Mouse (Mus musculus): ENCODE results near the gene Tas2r136. TPM values are rescaled to one million over a fixed set of nuclear protein-coding genes. Genes with fewer than 3 reads are reported as not detected.

Gene Tas2r136
- not detected in 2 replicates for polyA plus RNA-seq (2015; fragmentation: Nextera tagmentation; extraction: Ambion mirVana)

DNA sequence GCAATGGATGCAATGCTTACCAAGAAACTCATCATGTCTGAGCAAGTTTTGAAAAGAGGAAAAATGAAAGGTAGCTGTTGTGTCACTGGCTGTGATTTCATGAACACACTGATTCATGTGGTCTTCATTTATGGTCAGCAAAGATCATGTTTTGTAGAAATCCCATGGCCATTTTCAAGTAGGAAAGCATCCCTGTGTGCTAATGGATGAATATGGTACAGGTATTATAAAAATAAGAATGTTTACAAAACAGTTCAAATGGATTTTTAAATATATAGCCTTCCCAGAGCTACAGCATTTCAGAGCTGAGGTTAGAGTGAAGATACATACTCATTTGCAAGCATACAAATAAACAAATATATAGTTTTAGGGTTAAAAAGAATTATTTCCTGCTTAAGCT is at the start of gene Tas2r136:
Gene Tas2r136, minus strand, starts transcription at position 101 of the 400 bp plus-strand sequence.
- Histone ChIP-seq H3K4me2 (no peak within 1 kb of the TSS), H3K4me3 (no peak within 1 kb of the TSS), H3K9me3 (no peaks in the 10 kb centered on the region), H3K4me1 (no peaks in the 10 kb centered on the region), H3K27ac (no peak within 1 kb of the TSS), H3K27me3 (replicated peaks) (no peaks in the 10 kb centered on the region), H3K36me3 (replicated peaks) (no peaks in the 10 kb centered on the region), H3K9ac (no peak within 1 kb of the TSS)
- ATAC-seq (replicated peaks) = no peak

DNA sequence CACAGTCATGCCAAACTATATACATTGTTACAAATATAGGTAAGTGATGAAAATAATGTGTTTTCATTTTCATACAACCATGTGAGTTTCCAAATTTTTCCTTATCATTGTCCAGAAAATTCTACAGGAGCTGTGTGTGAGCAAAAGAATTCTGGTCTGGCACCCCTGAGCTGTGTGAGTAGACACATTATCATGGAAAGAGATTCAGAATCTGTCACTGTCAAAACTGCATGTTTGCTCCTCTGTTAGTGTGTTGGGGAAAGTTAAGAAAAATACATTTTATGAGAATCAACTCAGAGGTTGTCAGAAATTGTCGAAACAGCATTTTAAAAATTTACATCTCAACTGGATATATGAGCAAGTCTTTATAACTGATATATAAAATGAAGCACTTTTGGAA is 24.6 kb upstream of the Tas2r136 start, which contains the start of gene Tas2r117:
Gene Tas2r117, plus strand, starts transcription at position 301 of the 400 bp plus-strand sequence.
- H3K9me3 ChIP-seq = no peaks in the 10 kb centered on the region
- no peak for ATAC-seq (replicated peaks)
- no peak within 1 kb of the TSS for H3K9ac ChIP-seq
- WGBS = 85% methylated on average over 1 of the region's 1 CpGs
- no peak within 1 kb of the TSS for H3K27ac ChIP-seq
- H3K36me3 ChIP-seq (replicated peaks) = no peaks in the 10 kb centered on the region
- H3K4me3 ChIP-seq = no peak within 1 kb of the TSS
- H3K27me3 ChIP-seq (replicated peaks) = no peaks in the 10 kb centered on the region
- no peak within 1 kb of the TSS for H3K4me2 ChIP-seq
- no peaks in the 10 kb centered on the region for H3K4me1 ChIP-seq

DNA sequence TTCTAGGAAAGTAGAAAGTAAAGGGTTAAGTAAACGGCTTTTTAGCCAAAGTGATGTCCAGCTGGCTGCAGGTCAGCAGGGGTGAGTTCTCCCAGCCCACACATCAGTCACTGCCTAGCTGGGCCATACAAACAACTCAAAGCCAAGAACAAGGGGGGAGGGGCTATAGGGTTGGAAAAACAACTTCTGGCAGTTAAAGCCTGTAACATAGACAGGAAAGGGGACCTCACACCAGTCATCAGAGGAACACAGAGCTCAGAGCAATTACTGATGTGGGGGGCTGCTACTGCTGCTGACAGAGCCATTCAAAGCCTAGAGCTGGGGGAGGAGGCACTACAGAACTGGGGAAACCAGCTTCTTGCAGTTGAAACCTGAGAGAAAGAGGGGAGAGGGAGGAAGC is 17.4 kb upstream of the Tas2r136 start:
- Histone ChIP-seq H3K36me3 (replicated peaks) (no peaks in the 10 kb centered on the region), H3K27ac (no peak overlapping the region), H3K4me2 (no peak overlapping the region), H3K9me3 (0 out of 2 replicates have a peak, but pooled peaks cover 5% of the 10 kb centered on the region), H3K4me1 (no peaks in the 10 kb centered on the region), H3K27me3 (replicated peaks) (no peaks in the 10 kb centered on the region), H3K9ac (no peak overlapping the region), H3K4me3 (no peak overlapping the region)
- no peak for ATAC-seq (replicated peaks)
- WGBS = 32% methylated on average over 1 of the region's 1 CpGs

DNA sequence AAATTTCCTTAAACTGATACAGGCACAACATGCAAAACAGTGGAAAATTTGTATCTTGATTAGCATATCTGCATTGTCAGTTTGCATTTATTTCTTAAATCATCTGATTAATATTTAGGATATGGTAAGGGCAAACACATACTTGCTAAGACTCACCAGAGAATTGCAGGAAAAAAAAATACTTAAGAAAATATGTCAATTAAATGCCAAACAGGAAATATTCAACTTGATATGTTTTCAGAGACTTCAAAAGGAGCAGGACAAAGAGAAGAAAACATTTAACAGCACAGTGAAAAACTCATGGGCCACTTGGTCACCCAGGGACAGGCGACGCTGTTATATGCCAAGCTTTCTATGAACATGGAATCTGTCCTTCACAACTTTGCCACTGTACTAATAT is 16.1 kb downstream of the Tas2r136 start, which contains the start of gene Tas2r102:
Gene Tas2r102, plus strand, starts transcription at position 301 of the 400 bp plus-strand sequence.
- no peak for ATAC-seq (replicated peaks)
- Histone ChIP-seq H3K4me3 (no peak within 1 kb of the TSS), H3K4me2 (no peak within 1 kb of the TSS), H3K27me3 (replicated peaks) (no peaks in the 10 kb centered on the region), H3K36me3 (replicated peaks) (no peaks in the 10 kb centered on the region), H3K9ac (no peak within 1 kb of the TSS), H3K4me1 (no peaks in the 10 kb centered on the region), H3K27ac (no peak within 1 kb of the TSS), H3K9me3 (no peaks in the 10 kb centered on the region)
- 95% methylated on average over 2 of the region's 2 CpGs for WGBS

DNA sequence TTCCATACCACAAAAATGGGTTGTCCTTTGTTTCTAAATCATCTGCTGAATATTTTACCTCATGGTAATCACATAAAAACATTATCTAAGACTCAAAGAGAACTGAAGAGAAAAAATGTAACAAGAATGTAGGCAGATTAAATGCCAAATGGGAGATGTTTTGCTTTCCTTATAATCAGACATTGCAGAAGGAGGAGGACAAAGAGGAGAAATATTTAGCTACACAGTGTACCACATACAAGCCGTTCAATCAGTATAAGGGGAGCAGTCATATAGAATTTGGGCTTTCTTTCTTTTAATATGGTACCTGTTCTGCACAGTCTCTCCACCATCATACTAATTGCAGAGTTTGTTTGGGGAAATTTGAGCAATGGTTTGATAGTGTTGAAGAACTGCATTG is 23.5 kb downstream of the Tas2r136 start, which contains the start of gene Tas2r124:
Gene Tas2r124, plus strand, starts transcription at position 301 of the 400 bp plus-strand sequence.
- H3K4me2 ChIP-seq = no peak within 1 kb of the TSS
- no peak within 1 kb of the TSS for H3K4me3 ChIP-seq
- no peak within 1 kb of the TSS for H3K27ac ChIP-seq
- H3K4me1 ChIP-seq = no peaks in the 10 kb centered on the region
- 84% methylated on average over 1 of the region's 1 CpGs for WGBS
- no peaks in the 10 kb centered on the region for H3K27me3 ChIP-seq (replicated peaks)
- H3K36me3 ChIP-seq (replicated peaks) = no peaks in the 10 kb centered on the region
- no peaks in the 10 kb centered on the region for H3K9me3 ChIP-seq
- ATAC-seq (replicated peaks) = no peak
- no peak within 1 kb of the TSS for H3K9ac ChIP-seq

DNA sequence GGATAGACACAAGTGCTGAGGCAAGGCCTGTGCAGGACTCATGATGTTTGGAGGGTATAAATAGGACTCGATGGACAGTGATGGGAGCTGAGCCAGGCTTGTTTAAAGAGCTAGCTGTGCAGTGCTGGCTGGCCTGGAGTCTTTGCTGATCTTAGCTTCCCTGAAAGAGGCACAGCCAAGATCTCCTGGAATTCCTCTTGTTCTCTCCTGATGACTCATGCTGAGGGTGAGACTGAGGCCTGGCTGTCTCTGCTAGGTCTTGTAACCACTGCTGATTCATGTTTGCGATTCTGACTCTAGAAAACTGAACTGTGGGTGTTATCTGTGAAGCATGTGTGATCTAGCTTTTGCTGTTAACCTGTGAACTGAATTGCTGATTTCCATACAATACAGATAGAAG is 27.8 kb downstream of the Tas2r136 start:
- Histone ChIP-seq H3K36me3 (replicated peaks) (no peaks in the 10 kb centered on the region), H3K9me3 (no peaks in the 10 kb centered on the region), H3K4me1 (no peaks in the 10 kb centered on the region), H3K9ac (no peak overlapping the region), H3K27me3 (replicated peaks) (no peaks in the 10 kb centered on the region), H3K4me2 (no peak overlapping the region), H3K4me3 (no peak overlapping the region), H3K27ac (no peak overlapping the region)
- WGBS = 86% methylated on average over 2 of the region's 2 CpGs
- no peak for ATAC-seq (replicated peaks)

DNA sequence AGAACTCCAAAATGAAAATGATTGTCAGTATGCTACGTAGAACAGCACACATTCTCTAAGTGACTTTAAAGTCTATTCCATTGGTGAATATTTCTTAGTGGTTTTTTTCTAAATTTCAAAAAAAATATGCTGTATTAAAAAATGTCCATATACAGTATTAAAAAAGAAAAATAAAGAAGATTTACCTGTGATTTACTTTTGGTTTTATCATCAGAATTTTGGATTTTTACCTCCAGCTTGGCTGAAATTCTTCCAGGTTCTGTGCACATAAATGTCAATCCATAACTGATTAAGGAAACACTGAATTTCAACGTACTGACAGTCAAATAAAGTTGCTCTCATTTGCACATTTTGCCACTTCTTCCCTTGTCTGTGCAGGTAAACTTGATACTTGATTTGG is 40.0 kb downstream of the Tas2r136 start, which contains the start of gene Tas2r115:
Gene Tas2r115, minus strand, starts transcription at position 101 of the 400 bp plus-strand sequence.
- ATAC-seq (replicated peaks) = no peak
- Histone ChIP-seq H3K4me1 (no peaks in the 10 kb centered on the region), H3K9me3 (no peaks in the 10 kb centered on the region), H3K36me3 (replicated peaks) (no peaks in the 10 kb centered on the region), H3K27ac (no peak within 1 kb of the TSS), H3K9ac (no peak within 1 kb of the TSS), H3K4me2 (no peak within 1 kb of the TSS), H3K4me3 (no peak within 1 kb of the TSS), H3K27me3 (replicated peaks) (no peaks in the 10 kb centered on the region)
- whole genome bisulfite sequencing = 79% methylated on average over 2 of the region's 2 CpGs

Other genes with a start within 250 kb of the Tas2r136 start
- gene Prh1, start 208.4 kb downstream of the Tas2r136 start, polyA plus RNA-seq (2015; fragmentation: Nextera tagmentation; extraction: Ambion mirVana) = not detected in 2 replicates
- gene Prp2, start 182.2 kb downstream of the Tas2r136 start, polyA plus RNA-seq (2015; fragmentation: Nextera tagmentation; extraction: Ambion mirVana) = not detected in 2 replicates
- not detected in 2 replicates for gene A630073D07Rik, start 126.6 kb downstream of the Tas2r136 start, polyA plus RNA-seq (2015; fragmentation: Nextera tagmentation; extraction: Ambion mirVana)
- gene Tas2r120, start 121.2 kb downstream of the Tas2r136 start, polyA plus RNA-seq (2015; fragmentation: Nextera tagmentation; extraction: Ambion mirVana) = not detected in 2 replicates
- gene Tas2r121, start 77.2 kb downstream of the Tas2r136 start, polyA plus RNA-seq (2015; fragmentation: Nextera tagmentation; extraction: Ambion mirVana) = not detected in 2 replicates
- not detected in 2 replicates for gene Tas2r122, start 66.2 kb downstream of the Tas2r136 start, polyA plus RNA-seq (2015; fragmentation: Nextera tagmentation; extraction: Ambion mirVana)
- not detected in 2 replicates for gene Tas2r115, start 40.1 kb downstream of the Tas2r136 start, polyA plus RNA-seq (2015; fragmentation: Nextera tagmentation; extraction: Ambion mirVana)
- not detected in 2 replicates for gene Tas2r124, start 23.4 kb downstream of the Tas2r136 start, polyA plus RNA-seq (2015; fragmentation: Nextera tagmentation; extraction: Ambion mirVana)
- gene Tas2r102, start 16.0 kb downstream of the Tas2r136 start, polyA plus RNA-seq (2015; fragmentation: Nextera tagmentation; extraction: Ambion mirVana) = not detected in 2 replicates
- not detected in 2 replicates for gene Tas2r117, start 24.7 kb upstream of the Tas2r136 start, polyA plus RNA-seq (2015; fragmentation: Nextera tagmentation; extraction: Ambion mirVana)
- not detected in 2 replicates for gene Tas2r123, start 69.0 kb upstream of the Tas2r136 start, polyA plus RNA-seq (2015; fragmentation: Nextera tagmentation; extraction: Ambion mirVana)
- gene Tas2r116, start 77.3 kb upstream of the Tas2r136 start, polyA plus RNA-seq (2015; fragmentation: Nextera tagmentation; extraction: Ambion mirVana) = not detected in 2 replicates
- not detected in 2 replicates for gene Tas2r110, start 89.8 kb upstream of the Tas2r136 start, polyA plus RNA-seq (2015; fragmentation: Nextera tagmentation; extraction: Ambion mirVana)
- not detected in 2 replicates for gene Tas2r113, start 114.8 kb upstream of the Tas2r136 start, polyA plus RNA-seq (2015; fragmentation: Nextera tagmentation; extraction: Ambion mirVana)
- gene Tas2r125, start 131.5 kb upstream of the Tas2r136 start, polyA plus RNA-seq (2015; fragmentation: Nextera tagmentation; extraction: Ambion mirVana) = not detected in 2 replicates
- gene Tas2r129, start 172.9 kb upstream of the Tas2r136 start, polyA plus RNA-seq (2015; fragmentation: Nextera tagmentation; extraction: Ambion mirVana) = not detected in 2 replicates
- not detected in 2 replicates for gene Tas2r131, start 179.8 kb upstream of the Tas2r136 start, polyA plus RNA-seq (2015; fragmentation: Nextera tagmentation; extraction: Ambion mirVana)
- not detected in 2 replicates for gene Tas2r109, start 202.8 kb upstream of the Tas2r136 start, polyA plus RNA-seq (2015; fragmentation: Nextera tagmentation; extraction: Ambion mirVana)